Mouse (Mus musculus) MEL (cell line): Measurements from ENCODE around the gene Tmem269. TPM values are rescaled to one million over a fixed set of nuclear protein-coding genes. Genes with fewer than 3 reads are reported as not detected.

ENCODE experiments used
- DNase-seq: peaks from one replicate; pipeline ENCODE4 v3.0.0; 2011; ENCODE audit warnings: low read depth, low spot score
- H3K27ac ChIP-seq: 2 replicates; pipeline ENCODE4 v1.5.1; 2012; ENCODE audit warnings: low read depth, mild to moderate bottlenecking, control low read depth, low read length, moderate library complexity; ENCODE audit not compliant: control insufficient read depth
- H3K27me3 ChIP-seq, 2 experiments: fragments of 150-350 bp in 1 of 2; sonication (generic) in 1 of 2; 2 replicates each; pipeline ENCODE4 v1.6.1; 2012; ENCODE audit warnings: low read length in 2 of 2, mild to moderate bottlenecking in 2 of 2, improper control_type of control experiment in 1 of 2, moderate library complexity in 1 of 2; ENCODE audit not compliant: insufficient read depth in 2 of 2, control insufficient read depth in 1 of 2
- H3K36me3 ChIP-seq, 2 experiments: 2 replicates each; pipeline ENCODE4 v1.6.1; 2012 to 2014; ENCODE audit warnings: low read length in 2 of 2, improper control_type of control experiment in 1 of 2, inconsistent platforms in 1 of 2, mild to moderate bottlenecking in 1 of 2; ENCODE audit not compliant: insufficient read depth in 2 of 2, control insufficient read depth in 1 of 2
- H3K4me1 ChIP-seq, 2 experiments: fragments of 150-350 bp in 1 of 2; sonication (generic) in 1 of 2; 2 replicates each; pipeline ENCODE4 v1.6.1; 2012; ENCODE audit warnings: low read length in 2 of 2, improper control_type of control experiment in 1 of 2, mild to moderate bottlenecking in 1 of 2; ENCODE audit not compliant: insufficient read depth in 2 of 2, control insufficient read depth in 1 of 2
- H3K4me3 ChIP-seq, 2 experiments: fragments of 150-350 bp in 1 of 2; sonication (generic) in 1 of 2; 2 replicates each; pipeline ENCODE4 v1.5.1; 2012; ENCODE audit warnings: low read depth in 2 of 2, low read length in 2 of 2, mild to moderate bottlenecking in 2 of 2, moderate library complexity in 2 of 2, control low read depth in 1 of 2, improper control_type of control experiment in 1 of 2; ENCODE audit not compliant: control insufficient read depth in 1 of 2, insufficient read depth in 1 of 2
- H3K79me2 ChIP-seq: 2 replicates; pipeline ENCODE4 v1.6.1; 2012; ENCODE audit warnings: mild to moderate bottlenecking, low read length, moderate library complexity; ENCODE audit not compliant: control insufficient read depth, poor library complexity, insufficient read depth
- H3K9ac ChIP-seq: 2 replicates; pipeline ENCODE4 v1.6.1; 2012; ENCODE audit warnings: low read depth, mild to moderate bottlenecking, control low read depth, low read length, moderate library complexity; ENCODE audit not compliant: control insufficient read depth, poor library complexity, severe bottlenecking
- H3K9me3 ChIP-seq: fragments of 150-350 bp; sonication (generic); replicated peaks from 2 replicates; pipeline ENCODE4 v1.6.1; 2012; ENCODE audit warnings: mild to moderate bottlenecking, low read length, improper control_type of control experiment, moderate library complexity; ENCODE audit not compliant: insufficient read depth
- BHLHE40 ChIP-seq: IDR thresholded peaks from 2 replicates; pipeline ENCODE4 v1.6.1; 2012; ENCODE audit warnings: low read depth, mild to moderate bottlenecking, inconsistent platforms, low read length, improper control_type of control experiment, borderline replicate concordance
- CHD1 ChIP-seq: IDR thresholded peaks from 2 replicates; pipeline ENCODE4 v1.6.1; 2012; ENCODE audit warnings: low read depth, mild to moderate bottlenecking, inconsistent platforms, low read length, improper control_type of control experiment
- GATA1 ChIP-seq: IDR thresholded peaks from 2 replicates; pipeline ENCODE4 v1.6.1; 2011; ENCODE audit warnings: low read depth, low read length, improper control_type of control experiment
- JUND ChIP-seq: IDR thresholded peaks from 2 replicates; pipeline ENCODE4 v1.6.1; 2011; ENCODE audit warnings: low read depth, mild to moderate bottlenecking, improper control_type of control experiment, low read length
- MAX ChIP-seq: IDR thresholded peaks from 2 replicates; pipeline ENCODE4 v1.6.1; 2011; ENCODE audit warnings: low read length, improper control_type of control experiment
- MAZ ChIP-seq: IDR thresholded peaks from 2 replicates; pipeline ENCODE4 v1.6.1; 2012; ENCODE audit warnings: low read depth, mild to moderate bottlenecking, inconsistent platforms, low read length, improper control_type of control experiment
- MYB ChIP-seq: IDR thresholded peaks from 2 replicates; pipeline ENCODE4 v1.6.1; 2011; ENCODE audit warnings: mild to moderate bottlenecking, low read depth, low read length, improper control_type of control experiment
- MYC ChIP-seq: IDR thresholded peaks from 2 replicates; pipeline ENCODE4 v1.6.1; 2011; ENCODE audit warnings: low read depth, mild to moderate bottlenecking, low read length, improper control_type of control experiment, moderate library complexity
- NELFE ChIP-seq: IDR thresholded peaks from 2 replicates; pipeline ENCODE4 v1.6.1; 2011; ENCODE audit warnings: low read depth, low read length, improper control_type of control experiment
- NRF1 ChIP-seq: IDR thresholded peaks from 2 replicates; pipeline ENCODE4 v1.6.1; 2014; ENCODE audit warnings: low read depth, mild to moderate bottlenecking, inconsistent platforms, low read length, improper control_type of control experiment, moderate library complexity; ENCODE audit not compliant: poor library complexity, insufficient read depth, severe bottlenecking
- POLR2A ChIP-seq, 2 experiments: IDR thresholded peaks; 2 replicates each; pipeline ENCODE4 v1.6.1; 2011 to 2012; ENCODE audit warnings: low read length in 2 of 2, mild to moderate bottlenecking in 2 of 2, control low read depth in 1 of 2, improper control_type of control experiment in 1 of 2, low read depth in 1 of 2, moderate library complexity in 1 of 2; ENCODE audit not compliant: control insufficient read depth in 1 of 2, insufficient read depth in 1 of 2, poor library complexity in 1 of 2
- POLR2AphosphoS2 ChIP-seq: IDR thresholded peaks from 2 replicates; pipeline ENCODE4 v1.6.1; 2011; ENCODE audit warnings: low read length, improper control_type of control experiment
- RAD21 ChIP-seq: IDR thresholded peaks from 2 replicates; pipeline ENCODE4 v1.6.1; 2011; ENCODE audit warnings: mild to moderate bottlenecking, low read depth, low read length, improper control_type of control experiment
- RCOR1 ChIP-seq: IDR thresholded peaks from 2 replicates; pipeline ENCODE4 v1.6.1; 2012; ENCODE audit warnings: low read depth, mild to moderate bottlenecking, inconsistent platforms, low read length, improper control_type of control experiment
- SIN3A ChIP-seq: IDR thresholded peaks from 2 replicates; pipeline ENCODE4 v1.6.1; 2012; ENCODE audit warnings: low read length, improper control_type of control experiment, inconsistent platforms
- SMC3 ChIP-seq: IDR thresholded peaks from 2 replicates; pipeline ENCODE4 v1.6.1; 2011; ENCODE audit warnings: low read depth, low read length, improper control_type of control experiment
- UBTF ChIP-seq: IDR thresholded peaks from 2 replicates; pipeline ENCODE4 v1.6.1; 2012; ENCODE audit warnings: low read depth, mild to moderate bottlenecking, inconsistent platforms, low read length, improper control_type of control experiment, moderate library complexity, borderline replicate concordance; ENCODE audit not compliant: insufficient read depth
- ZC3H11A ChIP-seq: IDR thresholded peaks from 2 replicates; pipeline ENCODE4 v1.6.1; 2012; ENCODE audit warnings: low read depth, mild to moderate bottlenecking, inconsistent platforms, low read length, improper control_type of control experiment
- polyA plus RNA-seq, 2 experiments: library from polyadenylated mRNA; stranded (reverse) in 1 of 2; unstranded in 1 of 2; fragments of >175 nt in 1 of 2; fragments of >200 nt in 1 of 2; gene quantifications; 2 replicates each; pipeline versions ENCODE4 v1.2.1 to v1.2.4; 2012; ENCODE audit warnings: low replicate concordance in 2 of 2, low read depth in 1 of 2; ENCODE audit not compliant: insufficient read length in 2 of 2, insufficient read depth in 1 of 2, missing spikeins in 1 of 2
- total RNA-seq: library from RNA; depleted of rRNA; stranded (reverse); fragments of 300-350 nt; gene quantifications from 2 replicates; pipeline ENCODE4 v1.2.3, GENCODE M21; 2012

The Tmem269 gene
- total and polyA plus RNA-seq, 3 experiments, result 0.07 TPM; not detected in 2

GRCm38 (mm10) chr4:119244468-119245240, 26.6 kb upstream of the Tmem269 start:
- no peak overlapping the region for H3K27ac ChIP-seq
- H3K9ac ChIP-seq, result no peak overlapping the region
- H3K27me3 ChIP-seq, result no peaks in the 10 kb centered on the region
- no peak for DNase-seq
- no peaks in the 10 kb centered on the region; a peak in 1 of 4 replicates for H3K36me3 ChIP-seq
- H3K79me2 ChIP-seq, result no peaks in the 10 kb centered on the region
- no peak overlapping the region for H3K4me3 ChIP-seq
- no peaks in the 10 kb centered on the region for H3K9me3 ChIP-seq
- TF ChIP-seq SMC3 (no peak), NELFE (no peak), RAD21 (no peak), BHLHE40 (no peak), UBTF (no peak), POLR2AphosphoS2 (no peak), NRF1 (no peak), GATA1 (no peak), SIN3A (no peak), RCOR1 (no peak), MYB (no peak), ZC3H11A (no peak), CHD1 (no peak), MYC (no peak), JUND (no peak), POLR2A (IDR thresholded peaks at IDR 0.05; ENCODE audit: control insufficient read depth in 1 of 2, insufficient read depth in 1 of 2, low read depth in 1 of 2, low read length in 2 of 2, poor library complexity in 1 of 2) (no peak), MAX (no peak)
- H3K4me1 ChIP-seq, result no peaks in the 10 kb centered on the region; a peak in 2 of 4 replicates

GRCm38 (mm10) chr4:119242571-119242970, 24.6 kb upstream of the Tmem269 start:
- Histone ChIP-seq H3K27me3 (no peaks in the 10 kb centered on the region), H3K4me3 (no peak overlapping the region), H3K79me2 (no peaks in the 10 kb centered on the region), H3K36me3 (peaks cover 0 to 2% of the 10 kb centered on the region in 2 experiments; a peak in 2 of 4 replicates), H3K27ac (no peak overlapping the region), H3K9me3 (no peaks in the 10 kb centered on the region), H3K4me1 (no peaks in the 10 kb centered on the region; a peak in 2 of 4 replicates), H3K9ac (no peak overlapping the region)
- DNase-seq, result no peak
- no peak for TF ChIP-seq MAZ
- no peak for TF ChIP-seq SIN3A
